Mouse (Mus musculus): ENCODE measurements at regions not wholly inside any gene's neighbourhood (a gene's known extent, or its start where the extent isn't known, plus 50 kb on each side); places are given as distances from the start of the nearest gene placed in this dataset.
A peak's percentile ranks its signal among the peaks of the same experiment; 100 is the strongest.

GRCm38 (mm10) chr6:49989585-49990521, 120.2 kb upstream of the Mpp6 start:
- no peak for ATAC-seq (ENCODE audit: poor library complexity, severe bottlenecking)

- no peak for ATAC-seq (ENCODE audit: poor library complexity, severe bottlenecking)
Measured at GRCm38 (mm10) chr6:49990522-49990858, 119.6 kb upstream of the Mpp6 start.

- no peak for ATAC-seq (ENCODE audit: poor library complexity, severe bottlenecking)
Measured at GRCm38 (mm10) chr6:49999365-49999764, 110.7 kb upstream of the Mpp6 start.

- ATAC-seq (ENCODE audit: poor library complexity, severe bottlenecking): no peak
Measured at GRCm38 (mm10) chr6:50008074-50008473, 102.0 kb upstream of the Mpp6 start.

- ATAC-seq (ENCODE audit: poor library complexity, severe bottlenecking): peak; percentile 53; the same call in 1 of the 2 replicates
Measured at GRCm38 (mm10) chr6:50008869-50009268, 101.2 kb upstream of the Mpp6 start.

- ATAC-seq (ENCODE audit: poor library complexity, severe bottlenecking): peak; percentile 88
Measured at GRCm38 (mm10) chr6:50009339-50009738, 100.7 kb upstream of the Mpp6 start.

GRCm38 (mm10) chr6:50009856-50010255, 100.2 kb upstream of the Mpp6 start:
- ATAC-seq (ENCODE audit: poor library complexity, severe bottlenecking): no peak

- ATAC-seq (ENCODE audit: poor library complexity, severe bottlenecking): no peak
Measured at GRCm38 (mm10) chr6:50011071-50011470, 99.0 kb upstream of the Mpp6 start.

GRCm38 (mm10) chr6:50011746-50012453, 98.1 kb upstream of the Mpp6 start:
- ATAC-seq (ENCODE audit: poor library complexity, severe bottlenecking): no peak

- no peak for ATAC-seq (ENCODE audit: poor library complexity, severe bottlenecking)
Measured at GRCm38 (mm10) chr6:50013067-50013466, 97.0 kb upstream of the Mpp6 start.

GRCm38 (mm10) chr6:50013842-50014241, 96.2 kb upstream of the Mpp6 start:
- no peak for ATAC-seq (ENCODE audit: poor library complexity, severe bottlenecking)

- no peak for ATAC-seq (ENCODE audit: poor library complexity, severe bottlenecking)
Measured at GRCm38 (mm10) chr6:50027981-50028380, 82.1 kb upstream of the Mpp6 start.

GRCm38 (mm10) chr6:50029895-50030515, 80.0 kb upstream of the Mpp6 start:
- ATAC-seq (ENCODE audit: poor library complexity, severe bottlenecking): peak; percentile 80

- no peak for ATAC-seq (ENCODE audit: poor library complexity, severe bottlenecking)
Measured at GRCm38 (mm10) chr6:50031356-50031755, 78.7 kb upstream of the Mpp6 start.

- no peak for ATAC-seq (ENCODE audit: poor library complexity, severe bottlenecking)
Measured at GRCm38 (mm10) chr6:50032894-50033595, 77.0 kb upstream of the Mpp6 start.

- ATAC-seq (ENCODE audit: poor library complexity, severe bottlenecking): no peak
Measured at GRCm38 (mm10) chr6:50037614-50038013, 72.4 kb upstream of the Mpp6 start.

- no peak for ATAC-seq (ENCODE audit: poor library complexity, severe bottlenecking)
Measured at GRCm38 (mm10) chr6:50038369-50038768, 71.7 kb upstream of the Mpp6 start.

GRCm38 (mm10) chr6:50041044-50041443, 69.0 kb upstream of the Mpp6 start:
- peak; percentile 49 for ATAC-seq (ENCODE audit: poor library complexity, severe bottlenecking)

- no peak for ATAC-seq (ENCODE audit: poor library complexity, severe bottlenecking)
Measured at GRCm38 (mm10) chr6:50042127-50042526, 67.9 kb upstream of the Mpp6 start.

- ATAC-seq (ENCODE audit: poor library complexity, severe bottlenecking): peak; percentile 60
Measured at GRCm38 (mm10) chr6:50044165-50044564, 65.9 kb upstream of the Mpp6 start.

- ATAC-seq (ENCODE audit: poor library complexity, severe bottlenecking): no peak
Measured at GRCm38 (mm10) chr6:50046721-50047120, 63.3 kb upstream of the Mpp6 start.

Data from megakaryocyte, adult 5-6 weeks (primary cell).